Mouse (Mus musculus) neural tube, embryonic 14.5 days (tissue): ENCODE measurements around the gene Vav3. TPM values are rescaled to one million over a fixed set of nuclear protein-coding genes. Genes with fewer than 3 reads are reported as not detected.

Source experiments
- ATAC-seq: fragments of 200-750 bp; cut with Nextera tagmentation; 2 replicates; pipeline ENCODE4 v1.8.0; 2017; ENCODE audit warnings: low read depth, mild to moderate bottlenecking, moderate TSS enrichment, moderate library complexity
- H3K27ac ChIP-seq: fragments of 300-500 bp; sonication (generic); 2 replicates; pipeline ENCODE4 v1.5.1; 2014; ENCODE audit warnings: low read depth, mild to moderate bottlenecking, control low read depth, low read length, moderate library complexity, mixed read lengths
- H3K27me3 ChIP-seq: fragments of 300-500 bp; sonication (generic); 2 replicates; pipeline ENCODE4 v1.6.1; 2014; ENCODE audit warnings: low read length; ENCODE audit not compliant: control insufficient read depth, insufficient read depth
- H3K36me3 ChIP-seq: fragments of 300-500 bp; sonication (generic); 2 replicates; pipeline ENCODE4 v1.6.1; 2014; ENCODE audit warnings: low read length, mixed read lengths; ENCODE audit not compliant: control insufficient read depth, insufficient read depth
- H3K4me1 ChIP-seq: fragments of 300-500 bp; sonication (generic); 2 replicates; pipeline ENCODE4 v1.6.1; 2014; ENCODE audit warnings: low read length; ENCODE audit not compliant: control insufficient read depth, insufficient read depth
- H3K4me2 ChIP-seq: fragments of 300-500 bp; sonication (generic); 2 replicates; pipeline ENCODE4 v1.6.1; 2014; ENCODE audit warnings: mild to moderate bottlenecking, low read depth, low read length, control low read depth
- H3K4me3 ChIP-seq: fragments of 300-500 bp; sonication (generic); 2 replicates; pipeline ENCODE4 v1.5.1; 2014; ENCODE audit warnings: low read depth, low read length, control low read depth, mixed read lengths
- H3K9ac ChIP-seq: fragments of 300-500 bp; sonication (generic); replicated peaks from 2 replicates; pipeline ENCODE4 v1.6.1; 2014; ENCODE audit warnings: low read depth, mild to moderate bottlenecking, control low read depth, low read length, mixed read lengths
- H3K9me3 ChIP-seq: fragments of 300-500 bp; sonication (generic); 2 replicates; pipeline ENCODE4 v1.6.1; 2016; ENCODE audit warnings: low read length; ENCODE audit not compliant: control insufficient read depth
- WGBS: fragments of 180-500 bp; shearing (Covaris S2); extraction: QIAGEN DNeasy Blood & Tissue Kit; methylation state at CpG from one replicate; pipeline ENCODE4 v1.1.7; 2014; 5-methylcytosine and 5-hydroxymethylcytosine counted together
- polyA plus RNA-seq: library from polyadenylated mRNA; unstranded; fragments of >200 nt; fragmentation: Nextera tagmentation; extraction: Ambion mirVana; gene quantifications from 2 replicates; pipeline ENCODE4 v1.2.1, GENCODE M21; 2014

The Vav3 gene
- polyA plus RNA-seq, 1 experiment from 2014 or later, result 13.3 TPM

GRCm38 (mm10) chr3:109525825-109526224 lies 185.4 kb downstream of the Vav3 start:
- Histone ChIP-seq H3K36me3 (no peaks in the 10 kb centered on the region), H3K27me3 (no peaks in the 10 kb centered on the region), H3K27ac (no peak overlapping the region), H3K4me3 (no peak overlapping the region), H3K4me1 (no peaks in the 10 kb centered on the region), H3K9me3 (no peaks in the 10 kb centered on the region), H3K9ac (no peak overlapping the region), H3K4me2 (no peak overlapping the region)
- WGBS, result 87% methylated on average over 12 of the region's 12 CpGs
- no peak for ATAC-seq

- Histone ChIP-seq H3K4me1 (no peaks in the 10 kb centered on the region), H3K9ac (no peak overlapping the region), H3K27ac (no peak overlapping the region), H3K4me2 (no peak overlapping the region), H3K9me3 (no peaks in the 10 kb centered on the region), H3K27me3 (no peaks in the 10 kb centered on the region), H3K36me3 (no peaks in the 10 kb centered on the region), H3K4me3 (no peak overlapping the region)
- WGBS, result 4% methylated on average over 4 of the region's 4 CpGs
- ATAC-seq, result peak; percentile 85
These were observed 185.8 kb downstream of the Vav3 start for GRCm38 (mm10) chr3:109526246-109526645.

- Histone ChIP-seq H3K4me3 (no peak overlapping the region), H3K27me3 (no peaks in the 10 kb centered on the region), H3K9me3 (no peaks in the 10 kb centered on the region), H3K4me1 (no peaks in the 10 kb centered on the region), H3K4me2 (no peak overlapping the region), H3K27ac (no peak overlapping the region), H3K36me3 (no peaks in the 10 kb centered on the region), H3K9ac (no peak overlapping the region)
- 52% methylated on average over 8 of the region's 8 CpGs for WGBS
- ATAC-seq, result no peak
These were observed 186.2 kb downstream of the Vav3 start for GRCm38 (mm10) chr3:109526651-109527050.

- H3K4me2 ChIP-seq, result no peak overlapping the region
- H3K4me3 ChIP-seq, result no peak overlapping the region
- 44% methylated on average over 4 of the region's 4 CpGs for WGBS
- no peaks in the 10 kb centered on the region for H3K27me3 ChIP-seq
- H3K27ac ChIP-seq, result no peak overlapping the region
- H3K36me3 ChIP-seq, result no peaks in the 10 kb centered on the region
- ATAC-seq, result peak; percentile 45; the same call in 1 of the 2 replicates
- H3K9me3 ChIP-seq, result no peaks in the 10 kb centered on the region
- H3K4me1 ChIP-seq, result no peaks in the 10 kb centered on the region
- H3K9ac ChIP-seq, result no peak overlapping the region
These were observed 188.2 kb downstream of the Vav3 start for GRCm38 (mm10) chr3:109528688-109529087.

GRCm38 (mm10) chr3:109537686-109538085 lies 197.2 kb downstream of the Vav3 start:
- no peak for ATAC-seq
- Histone ChIP-seq H3K9me3 (no peaks in the 10 kb centered on the region), H3K4me2 (no peak overlapping the region), H3K27me3 (no peaks in the 10 kb centered on the region), H3K27ac (no peak overlapping the region), H3K36me3 (no peaks in the 10 kb centered on the region), H3K4me1 (no peaks in the 10 kb centered on the region), H3K9ac (no peak overlapping the region), H3K4me3 (no peak overlapping the region)
- WGBS, result 79% methylated on average over 3 of the region's 3 CpGs

GRCm38 (mm10) chr3:109540009-109540408 lies 199.6 kb downstream of the Vav3 start:
- no peak overlapping the region for H3K27ac ChIP-seq
- H3K36me3 ChIP-seq, result no peaks in the 10 kb centered on the region
- no peaks in the 10 kb centered on the region for H3K4me1 ChIP-seq
- no peak overlapping the region for H3K9ac ChIP-seq
- H3K9me3 ChIP-seq, result no peaks in the 10 kb centered on the region
- no peak for ATAC-seq
- H3K4me2 ChIP-seq, result no peak overlapping the region
- H3K4me3 ChIP-seq, result no peak overlapping the region
- WGBS, result 65% methylated on average over 4 of the region's 4 CpGs
- no peaks in the 10 kb centered on the region for H3K27me3 ChIP-seq

GRCm38 (mm10) chr3:109544476-109545221 lies 204.2 kb downstream of the Vav3 start:
- Histone ChIP-seq H3K4me2 (no peak overlapping the region), H3K4me1 (no peaks in the 10 kb centered on the region), H3K27me3 (no peaks in the 10 kb centered on the region), H3K36me3 (no peaks in the 10 kb centered on the region), H3K9me3 (no peaks in the 10 kb centered on the region), H3K4me3 (no peak overlapping the region), H3K27ac (no peak overlapping the region), H3K9ac (no peak overlapping the region)
- no peak for ATAC-seq
- WGBS, result 45% methylated on average over 7 of the region's 7 CpGs

- Histone ChIP-seq H3K4me2 (no peak overlapping the region), H3K9ac (no peak overlapping the region), H3K27ac (no peak overlapping the region), H3K4me1 (peaks cover 6% of the 10 kb centered on the region; the same call in 1 of the 2 replicates), H3K27me3 (no peaks in the 10 kb centered on the region), H3K9me3 (no peaks in the 10 kb centered on the region), H3K4me3 (no peak overlapping the region), H3K36me3 (no peaks in the 10 kb centered on the region)
- no peak for ATAC-seq
- WGBS, result 77% methylated on average over 2 of the region's 2 CpGs
These were observed 216.9 kb downstream of the Vav3 start for GRCm38 (mm10) chr3:109557329-109557728.

- Histone ChIP-seq H3K27me3 (no peaks in the 10 kb centered on the region), H3K4me1 (peaks cover 6% of the 10 kb centered on the region; the same call in 1 of the 2 replicates), H3K9ac (no peak overlapping the region), H3K36me3 (no peaks in the 10 kb centered on the region), H3K4me2 (no peak overlapping the region), H3K27ac (no peak overlapping the region), H3K4me3 (no peak overlapping the region), H3K9me3 (no peaks in the 10 kb centered on the region)
- peak; percentile 65 for ATAC-seq
- WGBS, result 17% methylated on average over 4 of the region's 4 CpGs
These were observed 220.8 kb downstream of the Vav3 start for GRCm38 (mm10) chr3:109561295-109561694.
